Mouse (Mus musculus) megakaryocyte, embryonic 14.5 days (primary cell): Measurements from ENCODE around the gene Rps27.

Experiments used
- FLI1 ChIP-seq: IDR thresholded peaks from 2 replicates; pipeline ENCODE4 v1.6.1; 2012; ENCODE audit warnings: low read length, inconsistent platforms, mixed read lengths
- GATA1 ChIP-seq: IDR thresholded peaks from 3 replicates; pipeline ENCODE4 v1.6.1; 2012; ENCODE audit warnings: mixed read lengths, low read length, inconsistent platforms, borderline replicate concordance

DNA sequence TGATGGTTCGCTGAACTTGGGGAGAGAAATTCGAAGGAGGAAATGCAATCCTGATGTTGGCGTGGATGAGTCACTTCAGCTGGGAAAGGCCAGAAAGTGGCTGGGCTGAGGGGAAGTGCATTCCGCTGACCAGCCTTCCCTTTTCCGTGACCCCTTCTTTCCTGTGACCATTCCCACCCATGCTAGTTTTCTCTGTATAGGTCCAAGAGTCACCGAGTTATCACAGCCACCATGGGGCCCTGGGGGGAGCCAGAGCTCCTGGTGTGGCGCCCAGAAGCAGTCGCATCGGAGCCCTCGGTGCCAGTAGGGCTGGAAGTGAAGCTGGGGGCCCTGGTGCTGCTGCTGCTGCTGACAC is 35.3 kb upstream of the Rps27 start:
- TF ChIP-seq GATA1: no peak
- no peak for TF ChIP-seq FLI1
